In genomic region chr6:108659726-108660205, GRCm38 (mm10) we compare ENCODE assay signal across 8 mouse cellular contexts. TPM values are rescaled to one million over a fixed set of nuclear protein-coding genes. Genes with fewer than 3 reads are reported as not detected.
A peak's percentile ranks its signal among the peaks of the same experiment; 100 is the strongest.
DNase-seq lines count a peak whose midpoint lies in the region; ATAC-seq lines count a peak whose summit lies in the region.

No protein-coding gene starts in this region.

- H3K4me1 ChIP-seq in kidney, embryonic 14.5 days (ENCODE audit: control insufficient read depth, insufficient read depth, low read length) = peaks cover 7% of the 10 kb centered on the region; the same call in 1 of the 2 replicates
- peaks cover 27% of the 10 kb centered on the region for H3K4me1 ChIP-seq in intestine, embryonic 14.5 days (replicated peaks; ENCODE audit: control insufficient read depth, insufficient read depth, low read length)
- peaks cover 17% of the 10 kb centered on the region for H3K4me1 ChIP-seq in limb, embryonic 12.5 days (replicated peaks)
- H3K4me1 ChIP-seq in midbrain, embryonic 14.5 days (ENCODE audit: control insufficient read depth, insufficient read depth, low read length) = peaks cover 6% of the 10 kb centered on the region; the same call in 1 of the 2 replicates
- peaks cover 6% of the 10 kb centered on the region for H3K4me1 ChIP-seq in stomach, embryonic 14.5 days (ENCODE audit: control insufficient read depth, insufficient read depth, low read length)

- ATAC-seq in kidney, embryonic 14.5 days (ENCODE audit: low FRiP score, low TSS enrichment) = peak; percentile 84
- peak; percentile 79 for ATAC-seq in intestine, embryonic 14.5 days (replicated peaks; ENCODE audit: low FRiP score, low TSS enrichment, low read depth)
- peak; percentile 60 for ATAC-seq in limb, embryonic 12.5 days (ENCODE audit: insufficient number of reproducible peaks, insufficient read depth, low FRiP score, low TSS enrichment, low read depth)
- ATAC-seq in midbrain, embryonic 14.5 days (ENCODE audit: low FRiP score, low TSS enrichment) = peak; percentile 81
- peak; percentile 78 for ATAC-seq in stomach, embryonic 14.5 days (ENCODE audit: insufficient number of reproducible peaks, insufficient read depth, low FRiP score, low read depth)

- H3K9me3 ChIP-seq in kidney, embryonic 14.5 days (ENCODE audit: control insufficient read depth, low read length) = no peaks in the 10 kb centered on the region
- H3K9me3 ChIP-seq in intestine, embryonic 14.5 days (ENCODE audit: control insufficient read depth, low read length) = no peaks in the 10 kb centered on the region
- no peaks in the 10 kb centered on the region for H3K9me3 ChIP-seq in limb, embryonic 12.5 days
- H3K9me3 ChIP-seq in midbrain, embryonic 14.5 days (ENCODE audit: control insufficient read depth, low read length) = no peaks in the 10 kb centered on the region
- H3K9me3 ChIP-seq in stomach, embryonic 14.5 days (ENCODE audit: control insufficient read depth, low read depth, low read length) = no peaks in the 10 kb centered on the region

- H3K27me3 ChIP-seq in kidney, embryonic 14.5 days (ENCODE audit: control insufficient read depth, insufficient read depth, low read length) = no peaks in the 10 kb centered on the region
- H3K27me3 ChIP-seq in intestine, embryonic 14.5 days (replicated peaks; ENCODE audit: control insufficient read depth, insufficient read depth, low read length) = no peaks in the 10 kb centered on the region
- peaks cover 37% of the 10 kb centered on the region for H3K27me3 ChIP-seq in limb, embryonic 12.5 days
- peaks cover 15% of the 10 kb centered on the region for H3K27me3 ChIP-seq in midbrain, embryonic 14.5 days (ENCODE audit: control insufficient read depth, insufficient read depth, low read length)
- no peaks in the 10 kb centered on the region for H3K27me3 ChIP-seq in stomach, embryonic 14.5 days (ENCODE audit: control insufficient read depth, insufficient read depth, low read length)

- 0% methylated on average over 12 of the region's 35 CpGs for WGBS in kidney, embryonic 14.5 days
- under 1% methylated on average over 28 of the region's 35 CpGs for WGBS in intestine, embryonic 14.5 days
- 0% methylated on average over 20 of the region's 35 CpGs for WGBS in limb, embryonic 12.5 days
- WGBS in midbrain, embryonic 14.5 days = under 1% methylated on average over 32 of the region's 35 CpGs
- WGBS in stomach, embryonic 14.5 days = under 1% methylated on average over 17 of the region's 35 CpGs

- no peaks in the 10 kb centered on the region for H3K36me3 ChIP-seq in kidney, embryonic 14.5 days (ENCODE audit: control insufficient read depth, insufficient read depth, low read length)
- peaks cover 5% of the 10 kb centered on the region; the same call in 1 of the 2 replicates for H3K36me3 ChIP-seq in intestine, embryonic 14.5 days (ENCODE audit: control insufficient read depth, insufficient read depth, low read length)
- H3K36me3 ChIP-seq in limb, embryonic 12.5 days = no peaks in the 10 kb centered on the region
- H3K36me3 ChIP-seq in midbrain, embryonic 14.5 days (ENCODE audit: control insufficient read depth, insufficient read depth, low read length) = no peaks in the 10 kb centered on the region
- peaks cover 3% of the 10 kb centered on the region for H3K36me3 ChIP-seq in stomach, embryonic 14.5 days (ENCODE audit: control insufficient read depth, insufficient read depth, low read length)

- intact Hi-C loops in gastrocnemius, postnatal 36 days (cut with DNase I) = loop anchor here (1.0 to 2.0 kb wide), 3 partner anchors 89 to 234 kb away; no protein-coding TSS in a partner anchor

- peak overlapping the region; percentile 50 for H3K9ac ChIP-seq in kidney, embryonic 14.5 days (ENCODE audit: low read depth, low read length)
- H3K9ac ChIP-seq in intestine, embryonic 14.5 days (ENCODE audit: low read length) = peak overlapping the region; percentile 66
- H3K9ac ChIP-seq in limb, embryonic 12.5 days (replicated peaks) = peak overlapping the region; percentile 71
- H3K9ac ChIP-seq in midbrain, embryonic 14.5 days (replicated peaks; ENCODE audit: low read length) = peak overlapping the region; percentile 63
- H3K9ac ChIP-seq in stomach, embryonic 14.5 days (replicated peaks; ENCODE audit: low read depth, low read length) = peak overlapping the region; percentile 45

- H3K4me3 ChIP-seq in kidney, embryonic 14.5 days (ENCODE audit: low read length) = peak overlapping the region; percentile 55
- peak overlapping the region; percentile 61 for H3K4me3 ChIP-seq in intestine, embryonic 14.5 days (ENCODE audit: low read depth, low read length)
- peak overlapping the region; percentile 57 for H3K4me3 ChIP-seq in limb, embryonic 12.5 days (replicated peaks)
- H3K4me3 ChIP-seq in midbrain, embryonic 14.5 days (replicated peaks; ENCODE audit: low read depth, low read length) = peak overlapping the region; percentile 59
- peak overlapping the region; percentile 38 for H3K4me3 ChIP-seq in stomach, embryonic 14.5 days (ENCODE audit: low read depth, low read length)

- peak overlapping the region; percentile 94 for H3K27ac ChIP-seq in kidney, embryonic 14.5 days (ENCODE audit: low read depth, low read length)
- H3K27ac ChIP-seq in intestine, embryonic 14.5 days (ENCODE audit: low read depth) = peak overlapping the region; percentile 97
- H3K27ac ChIP-seq in limb, embryonic 12.5 days = peak overlapping the region; percentile 87
- peak overlapping the region; percentile 84 for H3K27ac ChIP-seq in midbrain, embryonic 14.5 days (replicated peaks; ENCODE audit: low read depth, low read length)
- peak overlapping the region; percentile 97 for H3K27ac ChIP-seq in stomach, embryonic 14.5 days (ENCODE audit: low read length)

- peak overlapping the region; percentile 95 for H3K4me2 ChIP-seq in kidney, embryonic 14.5 days (replicated peaks; ENCODE audit: low read depth, low read length)
- H3K4me2 ChIP-seq in intestine, embryonic 14.5 days (ENCODE audit: low read length) = peak overlapping the region; percentile 63
- H3K4me2 ChIP-seq in limb, embryonic 12.5 days = peak overlapping the region; percentile 98
- H3K4me2 ChIP-seq in midbrain, embryonic 14.5 days (ENCODE audit: low read length) = peak overlapping the region; percentile 100
- H3K4me2 ChIP-seq in stomach, embryonic 14.5 days (replicated peaks; ENCODE audit: low read depth, low read length) = peak overlapping the region; percentile 82

- no peak for DNase-seq in kidney, adult 9 months
- DNase-seq in embryo, embryonic 11.5 days (ENCODE audit: low read depth, low spot score) = peak; percentile 27
- peak; percentile 88 to 92 for DNase-seq in gastrocnemius, postnatal 36 days
- peak; percentile 92 for DNase-seq in intestine, embryonic 14.5 days (ENCODE audit: low spot score)
- DNase-seq in midbrain, embryonic 14.5 days = peak; percentile 80

RNA-seq across cellular contexts. Expression of gene Bhlhe40, which starts 0.7 kb away (rescaled TPM):
- polyA plus RNA-seq in kidney, embryonic 14.5 days (2014; fragmentation: Nextera tagmentation; extraction: Ambion mirVana) = 6.9 and 8.1 TPM in 2 replicates
- total RNA-seq in gastrocnemius, postnatal 36 days (2021) = 100 to 1,000 TPM in 1 of 2 experiments, 10 to 100 TPM in 1; 71.8 to 106 TPM
- polyA plus RNA-seq in intestine, embryonic 14.5 days (2014; fragmentation: Nextera tagmentation; extraction: Ambion mirVana) = 21.8 and 23.6 TPM in 2 replicates
- polyA plus RNA-seq in limb, embryonic 12.5 days (2016; fragmentation: Nextera tagmentation; extraction: Ambion mirVana) = 2.1 and 2.2 TPM in 2 replicates
- 3.8 and 4.6 TPM in 2 replicates for polyA plus RNA-seq in midbrain, embryonic 14.5 days (2014; fragmentation: Nextera tagmentation; extraction: Ambion mirVana)
- polyA plus RNA-seq in stomach, embryonic 14.5 days (2014; fragmentation: Nextera tagmentation; extraction: Ambion mirVana) = 19.8 and 25.1 TPM in 2 replicates
